Mouse (Mus musculus): ENCODE measurements around the gene Btbd18. TPM values are rescaled to one million over a fixed set of nuclear protein-coding genes. Genes with fewer than 3 reads are reported as not detected.
"Not testable (repeated sequence)": the region's sequence is repeated elsewhere in the genome, so short reads cannot be mapped to it uniquely, and the experiment has no call there.

Gene Btbd18
- polyA plus RNA-seq, 1 experiment from 2014 or later = 0.12 TPM

DNA sequence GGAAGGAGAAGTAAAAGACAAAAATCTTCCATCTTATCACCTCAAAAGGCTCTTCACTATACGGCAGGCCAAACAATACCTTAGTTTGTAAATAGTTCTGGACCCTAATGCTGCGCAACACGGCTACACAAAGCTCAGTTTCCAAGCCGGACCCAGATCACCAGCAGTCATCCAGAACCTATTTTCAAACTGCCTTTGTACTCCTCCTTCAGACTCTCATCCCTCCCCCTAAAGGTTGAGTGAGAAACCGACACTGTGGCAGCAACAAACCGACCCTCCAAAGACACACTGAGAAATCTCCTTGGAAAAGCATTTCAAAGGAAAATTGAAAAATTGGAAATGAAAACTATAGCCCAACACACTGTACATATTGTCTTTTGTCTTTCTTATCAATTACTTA, 10.5 kb upstream of the Btbd18 start:
- Histone ChIP-seq H3K4me1 (peaks cover 44% of the 10 kb centered on the region), H3K27me3 (replicated peaks) (no peaks in the 10 kb centered on the region), H3K9ac (peak overlapping the region; percentile 95), H3K27ac (replicated peaks) (peak overlapping the region; percentile 74), H3K4me3 (peak overlapping the region; percentile 80), H3K36me3 (0 out of 2 replicates have a peak, but pooled peaks cover 5% of the 10 kb centered on the region), H3K4me2 (peak overlapping the region; percentile 80), H3K9me3 (no peaks in the 10 kb centered on the region)
- ATAC-seq (ENCODE audit: extremely low read depth, insufficient number of reproducible peaks, low FRiP score, low TSS enrichment) = no peak
- 21% methylated on average over 6 of the region's 6 CpGs for WGBS

GRCm38 (mm10) chr2:84649674-84650073, 9.2 kb upstream of the Btbd18 start:
- H3K4me2 ChIP-seq = peak overlapping the region; percentile 80
- no peak for ATAC-seq (ENCODE audit: extremely low read depth, insufficient number of reproducible peaks, low FRiP score, low TSS enrichment)
- no peaks in the 10 kb centered on the region for H3K9me3 ChIP-seq
- under 1% methylated on average over 10 of the region's 10 CpGs for WGBS
- H3K9ac ChIP-seq = peak overlapping the region; percentile 95
- H3K36me3 ChIP-seq = 0 out of 2 replicates have a peak, but pooled peaks cover 5% of the 10 kb centered on the region
- peaks cover 31% of the 10 kb centered on the region for H3K4me1 ChIP-seq
- H3K4me3 ChIP-seq = peak overlapping the region; percentile 80
- no peaks in the 10 kb centered on the region for H3K27me3 ChIP-seq (replicated peaks)
- H3K27ac ChIP-seq (replicated peaks) = peak overlapping the region; percentile 99

GRCm38 (mm10) chr2:84650464-84651195, 8.2 kb upstream of the Btbd18 start, which contains the start of gene Ctnnd1:
TSS of gene Ctnnd1 (minus strand) at chr2:84650765.
- Histone ChIP-seq H3K36me3 (0 out of 2 replicates have a peak, but pooled peaks cover 5% of the 10 kb centered on the region), H3K9ac (peak within 1 kb of the TSS; percentile 95), H3K4me3 (peak within 1 kb of the TSS; percentile 80), H3K9me3 (no peaks in the 10 kb centered on the region), H3K27ac (replicated peaks) (peak within 1 kb of the TSS; percentile 99), H3K4me2 (peak within 1 kb of the TSS; percentile 80), H3K4me1 (peaks cover 24% of the 10 kb centered on the region), H3K27me3 (replicated peaks) (no peaks in the 10 kb centered on the region)
- 0% methylated on average over 15 of the region's 15 CpGs for WGBS
- ATAC-seq (ENCODE audit: extremely low read depth, insufficient number of reproducible peaks, low FRiP score, low TSS enrichment) = peak; percentile 87

- Histone ChIP-seq H3K9ac (no peak overlapping the region), H3K4me1 (no peaks in the 10 kb centered on the region), H3K4me2 (no peak overlapping the region), H3K27me3 (replicated peaks) (no peaks in the 10 kb centered on the region), H3K27ac (replicated peaks) (no peak overlapping the region), H3K4me3 (no peak overlapping the region), H3K9me3 (no peaks in the 10 kb centered on the region), H3K36me3 (no peaks in the 10 kb centered on the region)
- no peak for ATAC-seq (ENCODE audit: extremely low read depth, insufficient number of reproducible peaks, low FRiP score, low TSS enrichment)
These were observed 5.5 kb upstream of the Btbd18 start for GRCm38 (mm10) chr2:84653354-84653753.

GRCm38 (mm10) chr2:84655864-84656263, 3.0 kb upstream of the Btbd18 start:
- WGBS = 44% methylated on average over 1 of the region's 1 CpGs
- H3K36me3 ChIP-seq = no peaks in the 10 kb centered on the region
- no peak overlapping the region for H3K27ac ChIP-seq (replicated peaks)
- no peak overlapping the region for H3K4me2 ChIP-seq
- no peaks in the 10 kb centered on the region for H3K27me3 ChIP-seq (replicated peaks)
- no peaks in the 10 kb centered on the region for H3K4me1 ChIP-seq
- no peak overlapping the region for H3K4me3 ChIP-seq
- H3K9me3 ChIP-seq = no peaks in the 10 kb centered on the region
- no peak overlapping the region for H3K9ac ChIP-seq
- ATAC-seq (ENCODE audit: extremely low read depth, insufficient number of reproducible peaks, low FRiP score, low TSS enrichment) = no peak

DNA sequence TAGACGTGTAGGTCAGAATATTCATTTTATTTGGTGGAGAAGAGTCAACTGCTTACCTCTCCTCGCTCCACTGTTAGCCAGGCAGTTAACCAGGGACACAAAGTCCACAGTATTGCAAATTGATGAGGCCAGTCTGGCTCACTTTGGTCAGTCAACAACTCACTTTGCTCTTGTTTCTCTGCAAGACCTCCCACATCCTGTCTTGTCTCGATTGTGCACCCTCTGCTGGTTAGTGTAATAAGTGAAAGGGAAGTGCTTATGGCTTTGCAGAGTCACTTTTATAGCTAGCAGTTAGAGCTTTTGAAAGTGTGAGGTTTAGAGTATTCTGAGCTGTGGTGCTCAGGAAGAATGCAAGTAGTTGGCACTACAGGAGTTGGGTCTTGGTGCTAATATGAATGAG, 1.4 kb downstream of the Btbd18 start:
- Histone ChIP-seq H3K4me3 (no peak overlapping the region), H3K27ac (replicated peaks) (no peak overlapping the region), H3K9me3 (no peaks in the 10 kb centered on the region), H3K4me2 (no peak overlapping the region), H3K4me1 (no peaks in the 10 kb centered on the region), H3K27me3 (replicated peaks) (no peaks in the 10 kb centered on the region), H3K9ac (no peak overlapping the region), H3K36me3 (no peaks in the 10 kb centered on the region)
- 57% methylated on average over 3 of the region's 3 CpGs for WGBS
- ATAC-seq (ENCODE audit: extremely low read depth, insufficient number of reproducible peaks, low FRiP score, low TSS enrichment) = no peak

DNA sequence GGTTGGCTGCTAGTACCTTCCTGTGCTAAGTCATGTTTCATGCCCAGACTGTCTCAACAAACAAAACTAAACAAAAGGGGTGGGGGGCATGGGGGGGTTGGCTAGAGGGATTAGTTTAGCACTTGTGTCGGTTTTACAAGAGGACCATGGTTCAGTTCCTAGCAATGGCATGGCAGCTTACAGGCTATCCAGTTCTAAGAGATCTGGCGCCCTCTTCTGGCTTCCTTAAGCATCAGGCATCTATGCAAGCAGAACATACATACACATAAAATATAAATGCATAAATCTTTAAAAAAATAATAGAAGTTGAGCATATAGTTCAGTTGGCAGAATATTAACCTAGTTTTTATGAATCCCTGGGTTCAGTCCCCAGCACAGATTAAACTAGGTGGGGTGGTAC, 4.0 kb downstream of the Btbd18 start:
- 26% methylated on average over 2 of the region's 2 CpGs for WGBS
- ATAC-seq (ENCODE audit: extremely low read depth, insufficient number of reproducible peaks, low FRiP score, low TSS enrichment) = no peak

DNA sequence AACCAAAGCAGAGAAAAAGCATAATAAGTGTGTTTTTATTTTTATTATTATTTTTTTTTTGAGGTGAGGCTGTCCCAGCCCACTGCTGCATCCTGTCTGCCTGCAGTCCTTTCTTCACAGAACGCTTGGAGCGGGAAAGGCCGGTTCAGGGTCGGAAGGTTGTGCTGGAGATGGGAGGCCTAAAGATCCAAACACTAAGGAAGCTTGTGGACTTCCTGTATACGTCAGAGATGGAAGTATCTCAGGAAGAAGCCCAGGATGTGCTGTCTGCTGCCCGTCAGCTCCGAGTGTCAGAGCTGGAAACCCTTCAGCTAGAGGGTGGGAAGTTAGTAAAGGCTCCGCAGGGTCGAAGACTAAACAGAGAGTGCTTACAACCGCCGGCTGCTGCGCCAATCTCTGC, 7.2 kb downstream of the Btbd18 start:
- 53% methylated on average over 12 of the region's 12 CpGs for WGBS
- Histone ChIP-seq H3K4me3 (no peak overlapping the region), H3K9ac (0 out of 2 replicates have a peak overlapping the region, but pooled peaks have one; percentile 44), H3K9me3 (no peaks in the 10 kb centered on the region), H3K4me2 (0 out of 2 replicates have a peak overlapping the region, but pooled peaks have one; percentile 18), H3K4me1 (peaks cover 17% of the 10 kb centered on the region), H3K36me3 (peaks cover 17% of the 10 kb centered on the region), H3K27me3 (replicated peaks) (no peaks in the 10 kb centered on the region), H3K27ac (replicated peaks) (peak overlapping the region; percentile 73)
- ATAC-seq (ENCODE audit: extremely low read depth, insufficient number of reproducible peaks, low FRiP score, low TSS enrichment) = no peak

More for the DNA sequence above, 4.0 kb downstream of the Btbd18 start:
- Histone ChIP-seq H3K4me1 (peaks cover 4% of the 10 kb centered on the region; the same call in 1 of the 2 replicates), H3K36me3 (peaks cover 3% of the 10 kb centered on the region; the same call in 1 of the 2 replicates), H3K27ac (replicated peaks) (no peak overlapping the region), H3K9me3 (no peaks in the 10 kb centered on the region), H3K9ac (no peak overlapping the region), H3K4me3 (no peak overlapping the region), H3K4me2 (no peak overlapping the region), H3K27me3 (replicated peaks) (no peaks in the 10 kb centered on the region)

GRCm38 (mm10) chr2:84669828-84670568, 11.1 kb downstream of the Btbd18 start:
- peak overlapping the region; percentile 81 for H3K4me2 ChIP-seq
- 3% methylated on average over 39 of the region's 39 CpGs for WGBS
- H3K36me3 ChIP-seq = peaks cover 43% of the 10 kb centered on the region
- H3K9ac ChIP-seq = peak overlapping the region; percentile 98
- peak overlapping the region; percentile 95 for H3K27ac ChIP-seq (replicated peaks)
- peak overlapping the region; percentile 96 for H3K4me3 ChIP-seq
- H3K4me1 ChIP-seq = peaks cover 22% of the 10 kb centered on the region
- peak; percentile 28; the same call in 1 of the 2 replicates for ATAC-seq (ENCODE audit: extremely low read depth, insufficient number of reproducible peaks, low FRiP score, low TSS enrichment)
- no peaks in the 10 kb centered on the region for H3K27me3 ChIP-seq (replicated peaks)
- H3K9me3 ChIP-seq = no peaks in the 10 kb centered on the region

- Histone ChIP-seq H3K36me3 (peaks cover 49% of the 10 kb centered on the region), H3K4me1 (peaks cover 22% of the 10 kb centered on the region), H3K4me2 (peak within 1 kb of the TSS; percentile 81), H3K27ac (replicated peaks) (peak within 1 kb of the TSS; percentile 95), H3K9me3 (no peaks in the 10 kb centered on the region), H3K27me3 (replicated peaks) (no peaks in the 10 kb centered on the region), H3K9ac (peak within 1 kb of the TSS; percentile 98), H3K4me3 (peak within 1 kb of the TSS; percentile 96)
- ATAC-seq (ENCODE audit: extremely low read depth, insufficient number of reproducible peaks, low FRiP score, low TSS enrichment) = peak; percentile 81
- WGBS = under 1% methylated on average over 20 of the region's 20 CpGs
These were observed 11.7 kb downstream of the Btbd18 start, which contains the start of gene Selenoh for GRCm38 (mm10) chr2:84670569-84670933. TSS of gene Selenoh (minus strand) at chr2:84670770.

DNA sequence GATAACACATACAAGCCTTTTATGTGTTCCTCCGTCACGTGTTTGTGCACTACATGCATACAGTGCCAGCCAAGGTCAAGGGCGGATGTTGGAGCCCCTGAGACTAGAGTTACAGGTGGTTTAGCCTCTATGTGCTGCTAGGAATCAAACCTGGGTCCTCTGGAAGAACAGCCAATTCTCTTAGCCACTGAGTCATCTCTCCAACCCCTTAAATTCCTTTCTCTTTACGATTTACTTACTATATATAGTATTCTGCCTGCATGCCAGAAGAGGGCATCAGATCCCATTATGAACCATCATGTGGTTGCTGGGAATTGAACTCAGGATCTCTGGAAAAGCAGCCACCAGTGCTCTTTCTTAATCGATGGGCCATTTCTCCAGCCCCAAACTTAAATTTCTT, 12.7 kb downstream of the Btbd18 start:
- H3K4me3 ChIP-seq = not testable (repeated sequence)
- Histone ChIP-seq H3K4me2 (peak overlapping the region; percentile 81; the same call in 1 of the 2 replicates), H3K36me3 (peaks cover 57% of the 10 kb centered on the region)

More for the DNA sequence above, 12.7 kb downstream of the Btbd18 start:
- 63% methylated on average over 4 of the region's 5 CpGs for WGBS
- H3K9me3 ChIP-seq; ATAC-seq (ENCODE audit: extremely low read depth, insufficient number of reproducible peaks, low FRiP score, low TSS enrichment); H3K27me3 ChIP-seq (replicated peaks); H3K9ac ChIP-seq: not testable (repeated sequence)
- H3K4me1 ChIP-seq = peaks cover 29% of the 10 kb centered on the region
- H3K27ac ChIP-seq (replicated peaks) = peak overlapping the region; percentile 95; the same call in 1 of the 2 replicates

Data from heart, embryonic 13.5 days (tissue).